Mouse (Mus musculus): ENCODE data around the gene Snn.

GRCm38 (mm10) chr16:11071176-11071575 lies 10.4 kb downstream of the Snn start:
- TF ChIP-seq CTCF (IDR thresholded peaks at IDR 0.05; ENCODE audit: borderline replicate concordance, extremely low read depth, insufficient read depth, insufficient read length), result no peak
- TF ChIP-seq POLR2A (IDR thresholded peaks at IDR 0.05; ENCODE audit: borderline replicate concordance, extremely low read depth, insufficient read depth, insufficient read length, poor library complexity, severe bottlenecking), result no peak
